Mouse (Mus musculus) left cerebral cortex, postnatal 4 days (tissue): ENCODE measurements around the gene Icam5. TPM values are rescaled to one million over a fixed set of nuclear protein-coding genes. Genes with fewer than 3 reads are reported as not detected.
A peak's percentile ranks its signal among the peaks of the same experiment; 100 is the strongest.
"Not testable (repeated sequence)": the region's sequence is repeated elsewhere in the genome, so short reads cannot be mapped to it uniquely, and the experiment has no call there.

Experiments used
- DNase-seq: peaks from one replicate; pipeline ENCODE4 v3.0.0-alpha.2; 2022
- intact Hi-C: fragments of 180-260 bp; cut with DNase I; formaldehyde crosslinking; loops from one replicate; pipeline ENCODE4 v1.15.1; 2025
- total RNA-seq, 2 experiments: library from RNA; stranded (reverse); gene quantifications; 2 replicates each; pipeline ENCODE4 v1.2.3; 2021

The Icam5 gene
- total RNA-seq, 2 experiments from 2014 or later: 28.1 to 41.3 TPM

DNA sequence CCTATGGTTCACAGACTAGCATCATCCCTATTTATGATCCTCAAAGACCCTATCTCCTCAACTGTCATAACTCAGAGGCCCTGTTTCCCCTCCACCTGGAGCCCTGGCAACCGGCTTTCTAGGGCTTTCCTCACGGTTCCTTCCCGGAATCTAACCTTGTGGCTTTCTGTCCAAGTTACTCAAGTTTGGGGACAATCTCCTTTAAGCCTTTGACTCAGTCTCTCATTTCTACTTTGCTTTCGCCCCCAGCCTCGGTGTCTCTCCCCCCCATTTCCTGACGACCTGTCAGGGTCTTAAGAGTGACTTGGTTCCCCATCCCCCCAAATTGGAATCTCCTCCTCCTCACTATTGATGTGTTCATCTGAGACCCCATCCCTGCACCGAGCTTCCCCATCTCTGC lies 618 bp downstream of the Icam5 start:
- intact Hi-C loops: loop anchor here (10.0 kb wide), 1 partner anchor 102 kb away; the partner anchor contains the start of gene Tyk2
- no peak for DNase-seq

DNA sequence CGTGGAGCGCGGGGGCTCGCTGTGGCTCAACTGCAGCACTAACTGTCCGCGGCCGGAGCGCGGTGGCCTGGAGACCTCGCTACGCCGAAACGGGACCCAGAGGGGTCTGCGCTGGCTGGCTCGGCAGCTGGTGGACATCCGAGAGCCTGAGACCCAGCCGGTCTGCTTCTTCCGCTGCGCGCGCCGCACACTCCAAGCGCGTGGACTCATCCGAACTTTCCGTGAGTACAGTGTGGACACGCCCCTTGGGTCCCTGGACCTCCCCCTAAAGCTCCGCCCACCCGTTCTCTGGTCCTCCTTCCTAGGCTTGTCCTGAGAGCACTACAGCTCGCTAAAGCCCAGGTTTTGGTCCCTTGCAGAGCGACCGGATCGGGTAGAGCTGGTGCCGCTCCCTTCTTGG lies 1.3 kb downstream of the Icam5 start:
- intact Hi-C loops: loop anchor here (10.0 kb wide), 1 partner anchor 102 kb away; the partner anchor contains the start of gene Tyk2
- peak; percentile 63 for DNase-seq

GRCm38 (mm10) chr9:21034481-21035085 lies 2.7 kb downstream of the Icam5 start:
- DNase-seq: no peak
- intact Hi-C loops: loop anchor here (10.0 kb wide), 1 partner anchor 100 kb away; the partner anchor contains the start of gene Tyk2

DNA sequence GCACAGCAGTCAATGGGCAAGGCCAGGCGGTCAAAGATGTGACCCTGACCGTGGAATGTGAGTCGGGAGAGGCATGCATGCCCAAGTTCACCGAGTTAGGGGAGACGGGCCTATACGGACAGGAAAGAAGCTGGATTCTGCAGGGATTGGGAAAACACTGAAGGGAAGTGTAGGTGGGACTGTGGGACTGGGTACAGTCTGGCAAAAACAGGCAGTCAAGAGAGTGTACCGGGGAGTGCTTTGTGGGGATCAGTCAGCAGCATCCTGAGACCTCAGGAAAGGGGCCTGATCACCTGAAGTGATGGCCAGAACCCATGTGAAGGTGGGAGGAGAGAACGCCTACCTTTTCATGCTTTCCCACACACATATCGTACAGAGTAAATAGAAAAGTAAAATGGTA lies 3.7 kb downstream of the Icam5 start:
- intact Hi-C loops: loop anchor here (10.0 kb wide), 1 partner anchor 99 kb away; the partner anchor contains the start of gene Tyk2
- no peak for DNase-seq

DNA sequence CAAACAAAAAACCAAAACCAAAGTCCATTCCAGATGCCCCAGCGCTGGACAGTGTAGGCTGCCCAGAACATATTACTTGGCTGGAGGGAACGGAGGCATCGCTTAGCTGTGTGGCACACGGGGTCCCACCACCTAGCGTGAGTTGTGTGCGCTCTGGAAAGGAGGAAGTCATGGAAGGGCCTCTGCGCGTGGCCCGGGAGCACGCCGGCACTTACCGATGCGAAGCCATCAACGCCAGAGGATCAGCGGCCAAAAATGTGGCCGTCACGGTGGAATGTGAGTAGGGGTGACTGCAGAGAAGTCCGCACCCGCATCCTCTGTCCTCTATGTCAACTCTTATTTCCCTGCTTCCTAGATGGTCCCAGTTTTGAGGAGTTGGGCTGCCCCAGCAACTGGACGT lies 4.3 kb downstream of the Icam5 start:
- intact Hi-C loops: loop anchor here (10.0 kb wide), 1 partner anchor 99 kb away; the partner anchor contains the start of gene Tyk2
- no peak for DNase-seq

- intact Hi-C loops: loop anchor here (10.0 kb wide), 1 partner anchor 98 kb away; the partner anchor contains the start of gene Tyk2
These were observed 4.8 kb downstream of the Icam5 start for GRCm38 (mm10) chr9:21036666-21037065.

DNA sequence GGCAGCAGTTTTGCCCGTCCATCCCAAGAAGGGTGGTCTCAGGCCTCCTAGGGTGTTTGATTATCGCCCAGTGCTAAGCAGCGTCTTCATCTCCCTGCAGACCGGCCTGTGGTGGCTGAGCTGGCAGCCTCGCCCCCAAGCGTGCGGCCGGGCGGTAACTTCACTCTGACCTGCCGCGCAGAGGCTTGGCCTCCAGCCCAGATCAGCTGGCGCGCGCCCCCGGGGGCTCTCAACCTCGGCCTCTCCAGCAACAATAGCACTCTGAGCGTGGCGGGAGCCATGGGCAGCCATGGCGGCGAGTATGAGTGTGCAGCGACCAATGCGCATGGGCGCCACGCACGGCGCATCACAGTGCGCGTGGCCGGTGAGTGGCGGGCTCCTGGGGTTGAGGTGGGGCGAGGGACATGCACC lies 5.6 kb downstream of the Icam5 start:
- peak; percentile 41 for DNase-seq
- intact Hi-C loops: loop anchor here (10.0 kb wide), 1 partner anchor 97 kb away; the partner anchor contains the start of gene Tyk2

More at GRCm38 (mm10) chr9:21036666-21037065, 4.8 kb downstream of the Icam5 start:
- no peak for DNase-seq

DNA sequence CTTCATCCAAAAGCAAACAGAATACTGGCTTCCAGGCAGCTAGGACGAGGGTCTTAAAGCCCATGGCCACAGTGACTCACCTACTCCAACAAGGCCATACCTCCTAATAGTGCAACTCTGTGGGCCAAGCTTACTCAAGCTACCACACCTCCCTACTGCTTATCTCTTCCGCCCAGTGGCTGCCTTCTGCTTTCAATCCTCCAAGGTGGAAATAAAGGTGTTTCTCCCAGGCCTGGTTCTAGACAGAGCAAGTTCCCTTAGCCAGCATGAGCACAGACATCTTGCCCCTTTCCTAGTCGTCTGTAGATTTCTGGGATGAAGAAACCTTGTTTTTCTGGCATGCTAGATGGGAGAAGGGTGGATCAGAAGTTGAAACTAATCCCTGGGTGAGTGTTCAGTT lies 7.9 kb downstream of the Icam5 start:
- intact Hi-C loops: loop anchor here (10.0 kb wide), 1 partner anchor 95 kb away; the partner anchor contains the start of gene Tyk2
- no peak for DNase-seq

- DNase-seq: no peak
- intact Hi-C loops: no loop called here
These were observed 9.4 kb downstream of the Icam5 start for GRCm38 (mm10) chr9:21041308-21041707.

DNA sequence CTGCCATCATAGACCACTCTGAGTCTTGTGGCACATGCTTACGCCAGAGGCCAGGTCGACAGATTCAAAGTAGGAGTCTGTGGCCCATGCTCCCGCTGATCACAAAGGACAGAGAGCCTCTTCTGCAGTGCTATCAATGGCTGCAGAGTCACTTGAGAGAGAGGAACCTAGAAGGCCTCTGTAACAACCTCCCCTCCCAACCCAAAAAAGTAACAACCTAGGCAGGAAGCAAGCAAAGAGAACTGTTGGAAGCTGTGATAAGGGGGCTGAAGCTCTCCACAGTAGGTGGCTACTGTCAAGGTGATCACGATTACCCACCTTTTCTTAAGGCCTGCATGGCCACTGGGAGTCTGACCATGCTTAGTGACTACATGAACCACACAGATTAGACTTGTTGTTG lies 11.7 kb downstream of the Icam5 start:
- no peak for DNase-seq
- intact Hi-C loops: no loop called here

DNA sequence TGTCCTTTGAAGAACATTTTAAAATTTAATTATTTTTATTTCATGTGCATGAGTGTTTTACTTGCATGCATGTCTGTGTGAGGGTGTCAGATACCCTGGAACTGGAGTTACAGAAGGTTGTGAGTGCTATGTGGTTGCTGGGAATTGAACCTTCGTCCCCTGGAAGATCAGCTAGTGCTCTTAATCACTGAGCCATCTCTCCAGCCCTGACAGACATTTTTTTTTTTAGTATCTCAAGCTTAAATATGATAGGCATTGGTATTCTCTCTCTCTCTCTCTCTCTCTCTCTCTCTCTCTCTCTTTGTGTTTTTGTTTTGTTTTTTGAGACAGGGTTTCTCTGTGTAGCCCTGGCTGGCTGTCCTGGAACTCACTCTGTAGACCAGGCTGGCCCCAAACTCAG lies 12.9 kb downstream of the Icam5 start:
- DNase-seq, intact Hi-C loops: not testable (repeated sequence)

GRCm38 (mm10) chr9:21045235-21045634 lies 13.4 kb downstream of the Icam5 start:
- intact Hi-C loops: no loop called here
- DNase-seq: no peak

DNA sequence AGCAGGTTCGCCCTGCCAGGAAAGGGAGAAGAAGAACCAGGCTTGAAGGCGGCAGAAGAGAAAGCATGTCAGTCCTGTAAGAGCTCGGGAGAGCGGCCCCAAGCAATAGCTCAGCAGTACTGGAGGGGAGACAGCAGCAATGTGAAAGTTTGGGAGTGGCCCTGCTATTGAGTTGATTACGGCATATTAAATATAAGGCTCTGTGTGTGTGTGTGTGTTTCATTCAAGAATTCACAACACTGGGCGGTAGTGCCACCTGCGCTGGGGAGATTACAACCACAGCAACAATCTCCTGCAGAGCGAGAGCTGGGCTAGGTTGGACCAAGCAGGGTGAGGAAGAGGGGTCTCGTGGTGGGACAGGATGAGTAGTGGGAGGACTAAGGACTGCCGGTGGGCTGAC lies 19.7 kb downstream of the Icam5 start:
- intact Hi-C loops: no loop called here
- DNase-seq: no peak

DNA sequence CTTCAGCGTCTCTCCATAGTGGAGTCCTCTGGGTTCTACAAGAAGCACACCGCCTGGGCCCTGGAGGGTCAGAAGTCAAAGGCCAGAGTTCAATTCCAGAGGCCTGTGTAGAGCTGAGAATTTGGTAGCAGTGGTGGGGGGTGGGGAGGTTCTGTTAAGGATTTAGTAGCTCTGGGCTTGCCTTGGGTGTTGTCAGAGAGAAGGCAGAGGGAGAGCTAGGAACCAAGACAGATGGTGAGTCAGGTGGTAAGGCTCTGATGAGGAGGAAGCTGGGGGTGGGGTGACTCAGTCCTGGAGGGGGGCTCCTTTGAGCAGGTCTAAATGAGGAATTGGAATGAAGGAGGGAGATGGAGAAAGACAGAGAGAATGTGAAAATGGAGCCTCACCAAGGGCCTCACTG lies 31.1 kb downstream of the Icam5 start:
- intact Hi-C loops: no loop called here
- no peak for DNase-seq

GRCm38 (mm10) chr9:21067006-21067684 lies 35.3 kb downstream of the Icam5 start, which contains the start of gene Zglp1:
Gene Zglp1, minus strand, starts transcription at chr9:21067093.
- no peak for DNase-seq
- intact Hi-C loops: no loop called here

- intact Hi-C loops: no loop called here
- DNase-seq: no peak
These were observed 40.8 kb downstream of the Icam5 start for GRCm38 (mm10) chr9:21072641-21073040.

GRCm38 (mm10) chr9:21073044-21073840 lies 41.4 kb downstream of the Icam5 start, which contains the start of the genes Gm49373 and Fdx1l:
Gene Gm49373, minus strand, starts transcription at chr9:21073096.
Gene Fdx1l, minus strand, starts transcription at chr9:21073614.
- peak; percentile 92 for DNase-seq
- intact Hi-C loops: no loop called here

- intact Hi-C loops: no loop called here
- no peak for DNase-seq
These were observed 42.3 kb downstream of the Icam5 start for GRCm38 (mm10) chr9:21074173-21074572.

GRCm38 (mm10) chr9:21075625-21076024 lies 43.8 kb downstream of the Icam5 start:
- DNase-seq: no peak
- intact Hi-C loops: no loop called here

DNA sequence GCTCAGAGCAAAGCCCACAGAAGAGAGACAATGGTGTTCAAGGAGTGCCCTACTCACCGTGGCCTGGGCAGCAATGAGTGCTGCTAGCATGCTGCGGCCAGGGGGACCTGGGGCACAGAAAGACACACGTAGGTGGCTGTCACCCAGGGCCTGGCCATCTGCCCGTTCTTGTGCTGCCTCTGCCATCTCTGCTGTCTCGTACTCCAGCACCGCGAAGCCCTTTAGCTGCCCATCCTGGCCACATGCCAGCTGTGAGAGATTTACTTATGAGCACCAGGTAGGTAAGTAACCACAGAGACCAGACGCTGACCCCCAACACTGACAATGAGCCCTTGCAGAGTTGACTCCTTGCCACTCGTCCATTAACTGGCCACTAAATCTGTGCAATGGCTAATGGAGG lies 49.3 kb downstream of the Icam5 start:
- intact Hi-C loops: no loop called here
- no peak for DNase-seq

DNA sequence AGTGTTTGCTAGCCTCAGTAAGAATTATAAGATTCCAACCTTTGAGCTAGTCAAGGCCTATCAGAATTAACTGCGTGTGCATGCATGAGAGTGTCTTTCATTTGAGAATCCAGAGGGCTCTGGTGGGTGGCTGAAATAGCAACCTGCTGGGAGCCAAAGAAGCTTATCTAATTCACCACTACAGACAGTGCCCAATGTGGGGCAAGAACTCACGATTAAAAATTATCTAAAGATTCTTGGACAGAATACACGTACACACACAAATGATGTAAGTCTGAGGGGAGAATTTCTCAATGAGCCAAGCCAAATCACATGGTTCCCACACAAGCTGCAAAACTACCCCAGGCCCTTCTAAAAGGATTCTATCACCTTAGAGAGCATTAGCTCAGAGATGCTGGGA lies 51.5 kb downstream of the Icam5 start:
- DNase-seq: no peak
- intact Hi-C loops: no loop called here
